Mouse (Mus musculus): ENCODE data around the gene Rcc1.

Gene Rcc1

GRCm38 (mm10) chr4:132355403-132355802 is 2.0 kb upstream of the Rcc1 start:
- no peak for DNase-seq (ENCODE audit: low spot score)

- no peak for DNase-seq (ENCODE audit: low spot score)
Measured at GRCm38 (mm10) chr4:132354571-132354970, 1.2 kb upstream of the Rcc1 start.

DNA sequence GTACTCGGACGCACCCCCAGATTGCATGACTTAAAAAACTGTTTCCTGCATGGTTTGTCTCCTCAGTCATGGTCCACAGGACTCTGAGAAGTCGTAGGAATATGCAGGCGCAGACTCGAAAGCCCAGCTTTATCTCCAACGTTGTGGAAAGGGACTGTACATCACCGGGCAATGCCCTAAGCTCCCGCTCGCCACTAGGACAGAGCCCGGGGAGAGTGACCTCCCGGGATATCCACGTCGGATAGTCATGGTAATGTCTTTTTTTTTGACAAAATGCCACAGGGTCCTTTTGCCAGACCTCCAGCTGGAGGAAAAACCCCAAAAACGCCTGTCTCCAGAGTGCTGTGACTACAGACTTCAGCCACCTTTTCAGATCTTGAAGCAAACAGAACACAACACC is 666 bp downstream of the Rcc1 start:
- no peak for DNase-seq (ENCODE audit: low spot score)

- no peak for DNase-seq (ENCODE audit: low spot score)
Measured at GRCm38 (mm10) chr4:132351401-132351800, 2.0 kb downstream of the Rcc1 start.

- no peak for DNase-seq (ENCODE audit: low spot score)
Measured at GRCm38 (mm10) chr4:132350854-132351253, 2.6 kb downstream of the Rcc1 start.

- DNase-seq (ENCODE audit: low spot score), result peak; percentile 31
Measured at GRCm38 (mm10) chr4:132350123-132350740, 3.2 kb downstream of the Rcc1 start.

- peak; percentile 35 for DNase-seq (ENCODE audit: low spot score)
Measured at GRCm38 (mm10) chr4:132349495-132350122, 3.8 kb downstream of the Rcc1 start.

- no peak for DNase-seq (ENCODE audit: low spot score)
Measured at GRCm38 (mm10) chr4:132346661-132347060, 6.7 kb downstream of the Rcc1 start.

DNA sequence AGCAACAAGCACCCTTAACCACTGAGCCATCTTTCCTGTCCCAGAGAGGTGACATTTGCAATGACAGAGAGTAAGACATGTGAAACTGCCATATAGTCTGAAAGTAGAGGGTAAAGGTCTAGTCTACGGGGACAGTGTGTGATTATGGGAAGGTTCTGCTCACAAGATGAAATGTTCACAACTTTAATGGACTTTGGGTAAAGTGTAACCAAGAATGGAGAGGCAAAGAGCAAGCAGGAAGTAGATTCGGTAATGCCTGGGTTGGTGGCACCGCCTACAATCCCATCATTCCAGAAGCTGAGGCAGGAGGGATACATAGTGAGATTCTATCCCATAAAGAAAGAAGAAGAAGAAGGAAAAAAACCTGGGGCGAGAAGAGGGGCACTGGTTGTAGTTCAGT is 7.1 kb downstream of the Rcc1 start:
- DNase-seq (ENCODE audit: low spot score), result no peak

GRCm38 (mm10) chr4:132345843-132346212 is 7.6 kb downstream of the Rcc1 start:
- DNase-seq (ENCODE audit: low spot score), result no peak

DNA sequence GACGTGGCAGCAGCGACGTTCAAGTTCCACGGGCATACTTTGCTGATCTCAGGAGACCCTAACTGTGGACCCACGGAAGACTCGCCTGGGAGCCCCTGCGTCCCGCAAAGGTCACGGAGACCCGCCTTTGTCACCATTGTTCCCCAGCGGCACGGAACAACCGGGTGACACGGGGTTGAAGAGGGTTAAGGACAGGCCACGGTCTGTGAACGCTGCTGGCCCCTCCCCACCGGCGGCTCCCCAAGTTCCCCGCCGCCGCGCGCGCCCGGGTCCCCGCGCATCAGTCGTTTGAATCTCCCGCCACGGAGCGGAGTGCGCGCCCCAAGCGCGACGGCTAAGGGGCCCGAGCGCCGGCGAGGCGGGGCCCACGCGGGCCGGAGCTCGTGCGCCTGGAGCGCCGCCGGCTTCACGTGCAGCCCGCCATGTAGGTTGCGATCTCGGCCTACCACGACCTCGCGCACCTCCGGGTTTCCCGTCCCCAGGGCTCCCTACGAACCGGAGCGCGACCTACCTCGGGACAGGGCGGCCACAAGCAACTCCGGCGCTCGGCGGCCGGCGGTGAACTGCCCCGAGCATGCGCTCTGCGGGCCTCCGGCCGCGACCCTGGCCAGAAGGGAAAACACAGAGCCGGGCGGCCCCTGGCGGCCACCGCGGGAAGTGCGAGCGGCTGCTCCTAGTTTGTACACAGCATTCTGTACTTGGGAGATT is 8.1 kb downstream of the Rcc1 start:
- DNase-seq (ENCODE audit: low spot score), result peak; percentile 87

GRCm38 (mm10) chr4:132344403-132345134 is 8.8 kb downstream of the Rcc1 start:
- peak; percentile 57 for DNase-seq (ENCODE audit: low spot score)

DNA sequence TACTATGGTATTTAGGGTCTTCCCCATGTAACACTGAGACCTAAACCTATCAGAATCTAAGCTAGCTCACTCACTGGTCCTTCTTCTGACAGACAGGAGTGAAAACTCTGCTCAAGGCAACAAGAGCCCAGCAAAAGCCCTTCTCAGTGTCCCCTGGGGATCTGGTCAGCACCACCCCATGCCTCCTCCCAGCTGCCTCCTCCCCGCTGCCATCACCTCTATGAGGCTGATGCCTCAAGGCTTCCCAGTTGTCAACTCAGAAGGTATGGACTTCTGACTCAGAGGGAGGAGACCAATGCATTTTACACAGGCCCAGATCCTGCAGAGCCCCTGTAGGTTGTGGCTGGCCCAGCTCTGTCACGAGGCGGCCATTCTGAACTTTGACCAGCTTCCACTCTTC is 12.0 kb downstream of the Rcc1 start:
- no peak for DNase-seq (ENCODE audit: low spot score)

DNA sequence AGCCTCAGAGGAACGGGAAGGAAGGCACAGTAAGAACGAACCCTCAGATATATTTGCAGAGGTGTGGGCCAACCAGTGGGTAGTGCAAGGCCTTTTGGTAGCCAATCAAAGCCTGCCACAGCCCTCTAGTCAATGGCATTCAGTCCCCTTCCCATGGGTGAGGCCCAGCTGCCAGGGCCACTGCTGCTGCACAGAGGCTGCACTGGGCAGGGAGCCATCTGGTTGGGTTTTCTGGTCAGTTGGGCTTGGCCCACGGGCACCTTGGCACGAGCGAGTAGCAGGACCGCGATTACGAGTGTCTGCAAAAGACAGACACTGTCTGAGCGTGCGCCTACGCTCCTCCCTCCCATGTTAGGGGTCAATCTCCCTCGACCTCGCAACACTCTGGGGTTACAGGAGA is 14.5 kb downstream of the Rcc1 start:
- DNase-seq (ENCODE audit: low spot score), result no peak

- DNase-seq (ENCODE audit: low spot score), result no peak
Measured at GRCm38 (mm10) chr4:132332880-132333279, 20.5 kb downstream of the Rcc1 start.

DNA sequence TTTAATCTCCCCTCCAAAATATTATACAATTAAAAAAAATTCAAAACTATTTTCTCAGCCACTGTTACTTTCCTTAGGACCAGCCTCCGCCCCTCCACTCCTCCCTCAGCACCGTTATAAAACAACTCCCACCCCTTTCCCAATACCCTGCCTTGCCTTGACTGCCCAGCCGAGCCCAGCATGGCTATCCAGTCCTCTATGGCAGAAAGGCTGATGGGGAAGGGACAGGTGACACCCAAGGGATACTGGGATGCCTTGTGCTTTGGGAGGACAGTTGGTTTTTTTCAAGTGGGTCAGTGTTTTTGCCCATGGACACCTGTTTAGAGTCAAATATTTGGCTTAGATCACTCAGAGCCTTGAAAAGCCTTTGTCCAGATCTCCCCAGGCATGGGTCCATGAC is 21.4 kb downstream of the Rcc1 start:
- no peak for DNase-seq (ENCODE audit: low spot score)

- no peak for DNase-seq (ENCODE audit: low spot score)
Measured at GRCm38 (mm10) chr4:132329835-132330354, 23.5 kb downstream of the Rcc1 start.

- peak; percentile 95 for DNase-seq (ENCODE audit: low spot score)
Measured at GRCm38 (mm10) chr4:132329115-132329834, 24.1 kb downstream of the Rcc1 start, which contains the start of gene Trnau1ap. Trnau1ap (minus strand) TSS chr4:132329538.

DNA sequence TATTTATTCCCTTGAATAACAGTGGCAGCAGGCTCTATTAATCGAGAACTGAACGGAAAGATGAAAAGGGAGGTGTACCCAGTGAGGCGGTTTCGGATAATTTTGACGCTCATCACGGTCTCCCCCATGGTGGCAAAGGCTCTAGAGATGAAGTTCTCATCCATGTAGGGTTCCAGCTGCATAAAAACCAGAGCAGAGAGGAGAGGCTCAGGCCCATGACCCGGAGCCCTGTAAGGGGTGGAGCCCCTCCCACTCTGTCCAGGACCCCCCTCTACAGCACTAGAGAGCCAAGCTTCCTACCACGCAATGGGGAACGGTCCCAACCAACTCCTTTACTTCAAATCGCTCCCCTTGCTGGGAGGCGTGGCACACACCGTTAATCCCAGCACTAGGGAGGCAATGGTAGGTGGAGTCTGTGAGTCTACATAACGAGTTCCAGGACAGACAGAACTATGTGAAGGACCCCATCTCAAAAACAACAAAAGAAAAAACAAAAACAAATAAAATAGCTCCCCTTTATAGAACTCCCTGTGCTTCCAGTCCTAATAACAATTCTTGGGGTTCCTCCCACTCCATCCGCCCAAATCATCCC is 24.9 kb downstream of the Rcc1 start:
- DNase-seq (ENCODE audit: low spot score), result no peak

- no peak for DNase-seq (ENCODE audit: low spot score)
Measured at GRCm38 (mm10) chr4:132326481-132326880, 26.9 kb downstream of the Rcc1 start.

GRCm38 (mm10) chr4:132315711-132316110 is 37.7 kb downstream of the Rcc1 start:
- no peak for DNase-seq (ENCODE audit: low spot score)
